Mouse (Mus musculus): ENCODE measurements at regions not wholly inside any gene's neighbourhood (a gene's known extent, or its start where the extent isn't known, plus 50 kb on each side); places are given as distances from the start of the nearest gene placed in this dataset.
A peak's percentile ranks its signal among the peaks of the same experiment; 100 is the strongest.

DNA sequence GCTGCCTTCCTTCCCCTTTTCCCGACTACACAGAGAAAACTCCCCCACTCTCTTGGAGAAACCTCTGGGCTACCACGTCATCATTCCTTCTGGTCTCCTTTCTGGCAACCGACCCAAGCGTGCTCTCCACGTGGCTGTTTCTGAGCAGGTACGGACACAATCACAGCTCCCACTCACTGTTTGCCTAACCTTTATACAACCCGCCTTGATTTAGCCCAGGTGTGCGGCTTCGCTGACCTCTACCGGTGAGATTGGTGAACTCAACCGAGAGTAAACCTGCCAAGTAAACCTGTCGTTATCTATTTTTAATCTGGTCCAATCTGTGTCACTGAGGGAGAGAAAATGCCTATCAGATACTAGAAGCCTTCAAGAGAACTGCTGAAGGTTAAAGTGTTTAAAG is 142.7 kb upstream of the Gnai1 start:
- peak; percentile 57 for TF ChIP-seq CTCF (conservative IDR thresholded peaks at IDR 0.05; ENCODE audit: insufficient read depth, insufficient read length, low read depth, low read length)
- TF ChIP-seq POLR2A (IDR thresholded peaks at IDR 0.05; ENCODE audit: low read depth, low read length), result no peak
